Mouse (Mus musculus) right cerebral cortex, adult 18-20 months (tissue): ENCODE measurements at regions not wholly inside any gene's neighbourhood (a gene's known extent, or its start where the extent isn't known, plus 50 kb on each side); places are given as distances from the start of the nearest gene placed in this dataset.

Experiments used
- DNase-seq: peaks from one replicate; pipeline ENCODE4 v3.0.0; 2022; ENCODE audit warnings: mixed read lengths

- no peak for DNase-seq
Observed at GRCm38 (mm10) chr1:56195224-56195623, 442.0 kb downstream of the Hsfy2 start.

DNA sequence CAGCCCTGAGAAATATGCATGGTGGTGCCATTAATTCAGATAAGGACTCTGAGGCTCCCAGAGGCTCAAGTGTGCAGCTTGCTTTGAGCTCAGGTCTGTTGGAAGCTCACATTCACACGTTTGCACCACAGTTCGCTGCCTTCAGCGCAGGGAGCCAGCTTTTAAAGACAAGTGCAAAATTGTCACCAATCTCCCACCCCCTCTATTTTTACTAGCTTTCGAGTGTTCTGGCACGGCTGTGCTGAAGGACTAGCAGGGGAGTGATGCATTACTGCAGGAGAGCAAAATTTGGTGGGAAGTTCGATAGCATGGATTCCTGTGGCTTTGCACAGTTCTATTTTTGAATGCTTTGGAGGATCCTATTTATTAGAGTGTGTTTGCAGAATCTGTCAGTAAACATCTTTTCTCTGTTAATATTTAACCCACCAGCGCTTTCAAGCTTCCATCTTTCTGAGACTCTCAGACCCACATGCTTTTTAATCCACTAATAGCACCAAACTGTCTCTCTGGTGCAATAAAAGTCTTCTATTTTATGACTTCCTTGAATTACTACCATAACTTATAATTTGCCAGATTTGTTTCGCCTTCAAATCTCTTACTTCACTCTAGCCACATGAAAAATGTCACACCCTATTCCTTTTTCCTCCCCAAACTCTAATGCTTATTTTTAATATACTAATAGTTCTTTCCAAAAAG is 453.6 kb downstream of the Hsfy2 start:
- DNase-seq = peak; percentile 6

- no peak for DNase-seq
Observed at GRCm38 (mm10) chr1:56179206-56179985, 457.8 kb downstream of the Hsfy2 start.

DNA sequence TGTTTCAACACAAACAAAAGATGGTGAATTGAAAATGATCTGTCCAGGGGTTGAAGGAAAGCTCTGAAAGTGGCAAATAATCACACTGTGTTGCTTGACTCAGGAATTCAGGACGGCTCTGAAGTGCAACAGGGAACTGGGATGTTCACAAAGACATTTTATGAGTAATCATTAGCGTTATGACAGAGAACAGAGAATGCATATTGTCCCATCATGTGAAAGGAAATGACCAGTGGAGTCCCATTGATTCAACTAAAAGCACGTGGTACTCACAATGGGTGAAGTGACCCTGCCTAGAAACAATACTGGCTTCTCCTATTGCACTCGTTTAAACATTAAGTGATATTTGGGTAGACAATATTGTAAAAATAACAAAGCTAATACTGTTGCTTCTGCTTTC is 466.1 kb downstream of the Hsfy2 start:
- no peak for DNase-seq

- no peak for DNase-seq
Observed at GRCm38 (mm10) chr1:56168712-56169111, 468.5 kb downstream of the Hsfy2 start.

GRCm38 (mm10) chr1:56168063-56168462 is 469.2 kb downstream of the Hsfy2 start:
- DNase-seq = no peak

GRCm38 (mm10) chr1:56165228-56165627 is 472.0 kb downstream of the Hsfy2 start:
- no peak for DNase-seq

- no peak for DNase-seq
Observed at GRCm38 (mm10) chr1:56164366-56164765, 472.9 kb downstream of the Hsfy2 start.

DNA sequence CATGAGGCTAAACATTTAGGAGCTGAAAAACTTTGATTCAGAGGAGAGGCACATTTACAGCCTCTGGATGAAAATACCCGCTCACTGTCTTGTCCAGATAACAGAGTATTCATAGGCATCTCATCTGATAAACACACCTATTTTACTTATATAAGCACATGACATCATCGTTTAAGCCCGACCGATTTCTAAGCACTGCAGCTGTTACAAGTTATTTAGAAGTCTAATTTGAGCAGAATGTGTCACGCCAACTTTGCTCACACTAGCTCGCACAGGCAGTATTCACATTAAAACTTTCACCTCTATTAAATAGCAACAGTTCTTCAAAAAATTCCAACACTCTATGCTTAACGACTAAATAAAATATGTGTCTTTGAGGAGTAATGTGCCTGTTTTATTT is 506.3 kb downstream of the Hsfy2 start:
- peak; percentile 12 for DNase-seq

GRCm38 (mm10) chr1:56089254-56089834 is 547.9 kb downstream of the Hsfy2 start:
- peak; percentile 89 for DNase-seq

DNA sequence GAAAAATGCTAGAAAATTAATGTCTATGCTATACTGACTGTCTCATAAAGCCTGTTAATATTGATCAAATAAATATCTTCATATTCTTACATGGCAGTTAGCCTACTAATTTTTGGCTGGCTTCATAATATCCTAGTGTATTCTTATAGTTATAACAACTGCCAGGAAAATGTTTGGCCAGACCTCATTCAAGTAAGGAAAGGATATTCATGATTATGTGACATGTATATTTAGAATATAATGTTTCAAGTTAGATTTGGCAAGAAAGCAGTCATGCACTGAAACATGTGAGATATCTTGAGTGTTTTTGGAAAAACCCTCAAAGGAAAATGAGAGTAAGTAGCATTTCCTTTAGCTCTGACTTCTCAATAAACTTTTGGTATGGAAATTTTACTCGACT is 548.9 kb downstream of the Hsfy2 start:
- DNase-seq = no peak

DNA sequence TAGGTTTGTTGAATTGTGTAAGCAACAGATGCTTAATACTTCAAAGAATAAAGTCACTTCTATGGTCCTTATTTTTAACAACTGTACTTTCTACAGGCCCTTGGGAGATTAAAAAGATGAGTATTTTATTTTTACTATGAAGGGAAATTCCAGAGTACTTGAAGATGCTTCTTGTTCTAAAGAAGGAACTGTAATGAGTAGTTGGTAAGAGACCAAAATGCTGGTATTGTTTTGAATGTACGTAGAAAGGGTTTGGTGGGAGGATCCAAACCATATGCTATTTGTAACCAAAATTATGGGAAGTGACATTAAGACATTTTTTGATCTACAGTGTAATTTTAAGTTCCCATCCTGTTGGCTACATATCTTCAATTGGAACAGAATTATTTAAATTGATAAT is 560.5 kb downstream of the Hsfy2 start:
- no peak for DNase-seq

DNA sequence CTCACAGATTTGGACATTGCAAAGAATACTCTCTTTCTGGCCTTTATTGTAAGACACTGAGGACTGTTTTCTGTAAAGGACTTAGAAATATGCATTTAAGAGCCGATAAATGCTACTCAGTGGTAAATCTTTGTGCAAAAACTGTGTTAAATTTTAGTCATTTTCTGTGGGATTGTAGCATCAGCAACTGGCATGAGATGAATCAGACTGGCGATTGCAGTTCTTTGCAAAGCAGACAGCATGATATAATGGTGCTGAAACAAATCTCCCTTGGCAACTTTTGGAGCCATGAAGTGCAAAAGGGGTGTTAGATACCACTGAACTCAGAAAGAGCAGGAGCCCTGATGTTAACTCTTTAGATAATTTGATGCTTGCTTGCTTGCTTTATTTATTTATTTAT is 565.0 kb downstream of the Hsfy2 start:
- peak; percentile 31 for DNase-seq

- DNase-seq = peak; percentile 6
Observed at GRCm38 (mm10) chr1:56063474-56063873, 573.8 kb downstream of the Hsfy2 start.
